Mouse (Mus musculus) Muller cell, postnatal 12 days (primary cell): ENCODE measurements around the gene Plppr3.

Experiments used
- DNase-seq: peaks from one replicate; pipeline ENCODE4 v3.0.0-alpha.2; 2015; ENCODE audit errors: inconsistent ontology term

Gene Plppr3

DNA sequence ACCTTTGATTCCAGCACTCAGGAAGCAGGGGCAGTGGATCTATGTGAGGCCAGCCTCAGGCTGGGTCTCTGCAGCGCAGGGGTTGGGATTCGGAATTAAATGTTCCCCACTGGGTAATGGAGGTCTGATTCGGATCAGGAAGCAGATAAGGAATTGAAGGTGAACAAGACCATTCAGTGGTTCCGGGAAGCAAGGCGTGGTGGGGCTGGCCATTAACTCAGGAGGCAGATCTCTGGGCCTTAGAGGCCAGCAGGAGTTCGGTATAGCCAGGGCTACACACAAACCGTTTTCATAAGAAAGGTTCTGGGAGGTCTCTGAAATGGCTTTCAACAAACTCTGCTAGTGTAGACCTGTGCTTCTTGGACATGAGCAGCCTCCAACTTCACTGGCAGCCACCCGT lies 21.6 kb downstream of the Plppr3 start:
- no peak for DNase-seq

DNA sequence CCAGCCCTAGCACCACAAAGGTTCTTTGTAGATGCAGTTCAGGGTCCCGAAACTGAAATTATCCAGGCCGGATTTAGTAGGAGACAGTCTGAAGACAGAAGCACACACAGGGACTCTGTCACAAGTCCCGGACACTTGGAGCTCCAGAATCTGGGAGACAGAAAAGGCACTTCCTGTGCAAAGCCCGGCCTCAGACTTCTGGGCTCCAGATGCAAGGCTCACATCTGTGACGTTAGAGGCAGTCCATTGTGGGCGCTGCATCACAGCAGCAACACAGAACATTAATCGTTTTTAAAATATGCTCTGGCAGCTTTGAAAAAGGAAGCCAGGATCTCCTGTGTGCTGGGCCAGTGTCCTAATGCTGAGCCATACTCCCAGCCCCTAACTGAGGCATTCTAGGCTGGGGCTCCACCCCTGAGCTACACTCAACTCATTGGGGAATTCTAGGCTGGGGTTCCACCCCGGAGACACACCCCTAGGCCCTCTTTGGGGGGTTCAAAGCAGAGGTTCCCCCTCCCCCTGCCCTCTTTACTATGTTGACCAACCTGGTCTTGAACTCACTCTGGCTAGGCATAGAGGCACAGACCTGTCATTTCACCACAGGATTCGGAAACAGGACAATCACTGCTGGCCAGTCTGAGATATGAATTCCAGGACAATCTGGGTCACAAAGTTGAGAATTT lies 22.2 kb downstream of the Plppr3 start:
- DNase-seq = no peak

DNA sequence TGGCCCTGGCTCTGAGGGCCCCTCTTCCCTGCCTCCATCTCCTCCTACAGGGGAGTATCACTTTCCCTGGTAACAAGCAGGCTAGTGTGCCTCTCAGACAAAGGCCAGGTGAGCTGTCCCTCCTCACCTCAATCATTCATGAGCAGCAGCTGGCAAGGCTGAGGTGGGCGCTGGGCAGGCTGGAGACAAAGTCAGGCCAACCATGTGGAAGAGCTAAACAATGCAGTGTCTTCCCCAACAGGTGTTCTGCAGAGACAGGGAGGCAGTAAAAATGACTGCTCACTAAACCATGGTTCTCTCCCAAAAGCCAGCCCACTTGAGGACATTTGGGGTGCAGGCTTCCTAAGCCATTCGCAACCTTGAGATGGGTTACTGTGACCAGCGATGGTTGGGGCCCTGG lies 22.8 kb downstream of the Plppr3 start:
- DNase-seq = no peak

DNA sequence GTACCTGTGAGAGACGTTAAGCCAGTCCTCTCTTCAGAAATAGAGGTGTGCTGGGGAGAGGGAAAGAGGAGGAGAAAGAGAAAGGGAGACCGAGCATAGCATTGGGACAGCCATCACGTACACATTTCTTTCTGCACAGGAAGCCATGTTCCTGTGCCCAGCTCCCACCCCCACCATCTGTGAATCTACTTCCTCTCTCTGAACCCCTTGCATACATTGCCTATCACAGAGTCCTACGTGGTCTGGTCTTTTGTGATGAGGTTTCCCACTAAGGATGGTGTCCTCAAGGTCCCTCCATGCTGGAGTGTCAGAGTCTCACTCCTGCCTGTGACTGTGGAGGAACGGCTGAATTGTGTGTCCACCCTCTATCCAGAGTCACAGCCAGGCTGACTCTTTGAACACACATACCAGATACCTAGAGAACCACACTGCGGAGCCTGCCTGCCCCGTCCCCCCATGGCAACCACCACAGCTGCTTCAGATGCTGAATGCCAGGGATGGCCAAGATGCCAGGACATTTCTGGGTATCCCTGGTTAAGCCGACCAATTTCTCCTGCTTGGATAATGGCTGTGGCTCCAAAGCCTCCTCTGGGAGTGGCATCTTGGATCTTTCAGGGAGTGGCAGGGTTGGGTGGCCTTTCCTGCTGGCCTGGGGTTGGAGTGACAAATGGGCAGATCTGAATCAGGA lies 24.3 kb downstream of the Plppr3 start:
- DNase-seq = no peak

DNA sequence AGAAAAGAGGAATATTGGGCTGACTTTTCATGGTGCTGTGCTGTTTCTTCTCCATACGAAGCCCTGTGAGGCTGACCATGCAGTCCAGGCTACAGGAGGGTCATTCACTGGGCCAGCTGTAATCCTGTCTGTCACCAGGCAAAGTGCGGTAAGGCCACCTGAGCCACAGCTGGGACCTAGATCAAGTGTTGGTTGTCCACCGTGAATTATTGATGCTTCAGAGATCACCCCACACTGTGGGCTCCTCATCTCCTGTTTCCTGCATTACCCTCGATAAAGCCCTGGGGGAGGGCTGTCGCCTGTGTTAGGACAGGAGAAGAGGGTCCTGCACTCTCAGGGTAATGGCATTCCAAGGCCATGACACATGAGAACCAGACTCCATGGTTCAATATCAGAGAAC lies 27.9 kb downstream of the Plppr3 start:
- no peak for DNase-seq

DNA sequence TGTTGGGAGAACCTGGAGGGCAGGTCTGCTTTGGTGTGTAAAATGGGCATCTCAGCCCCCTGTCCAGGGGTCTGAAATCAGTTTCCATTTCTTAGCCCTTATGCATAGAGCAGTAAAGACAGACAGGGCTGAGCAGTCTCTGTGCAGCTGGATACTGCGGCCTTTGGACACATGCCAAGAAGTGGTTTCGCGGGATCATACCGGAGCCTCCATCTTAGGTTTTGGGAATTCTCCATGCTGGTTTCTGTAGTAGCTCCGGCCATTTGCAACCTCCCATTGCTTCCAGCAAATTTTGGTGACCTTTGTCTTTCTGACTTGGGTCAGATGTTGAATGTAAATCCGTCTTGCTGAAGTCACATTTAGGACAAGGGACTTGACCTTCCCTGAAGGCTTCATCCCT lies 31.0 kb downstream of the Plppr3 start:
- DNase-seq = no peak

DNA sequence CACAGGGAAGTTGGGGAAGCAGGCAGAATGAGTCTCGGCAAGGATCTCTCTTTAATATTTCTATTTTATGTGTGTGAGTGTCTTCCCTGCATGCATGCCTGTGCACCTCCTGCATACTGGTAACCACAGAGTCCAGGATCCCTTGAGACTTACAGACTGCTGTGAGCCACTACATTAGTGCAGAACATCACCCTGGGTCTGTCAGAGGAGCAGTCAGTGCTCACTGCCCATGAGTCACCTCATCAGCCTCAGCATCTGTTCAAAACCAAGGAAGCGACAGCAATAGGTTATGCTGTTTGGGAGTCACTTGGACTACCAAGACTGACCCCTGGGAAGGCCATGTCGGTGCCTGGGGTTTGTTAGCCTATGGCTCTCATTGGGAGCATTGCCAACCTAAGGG lies 32.1 kb downstream of the Plppr3 start:
- DNase-seq = peak; percentile 43

DNA sequence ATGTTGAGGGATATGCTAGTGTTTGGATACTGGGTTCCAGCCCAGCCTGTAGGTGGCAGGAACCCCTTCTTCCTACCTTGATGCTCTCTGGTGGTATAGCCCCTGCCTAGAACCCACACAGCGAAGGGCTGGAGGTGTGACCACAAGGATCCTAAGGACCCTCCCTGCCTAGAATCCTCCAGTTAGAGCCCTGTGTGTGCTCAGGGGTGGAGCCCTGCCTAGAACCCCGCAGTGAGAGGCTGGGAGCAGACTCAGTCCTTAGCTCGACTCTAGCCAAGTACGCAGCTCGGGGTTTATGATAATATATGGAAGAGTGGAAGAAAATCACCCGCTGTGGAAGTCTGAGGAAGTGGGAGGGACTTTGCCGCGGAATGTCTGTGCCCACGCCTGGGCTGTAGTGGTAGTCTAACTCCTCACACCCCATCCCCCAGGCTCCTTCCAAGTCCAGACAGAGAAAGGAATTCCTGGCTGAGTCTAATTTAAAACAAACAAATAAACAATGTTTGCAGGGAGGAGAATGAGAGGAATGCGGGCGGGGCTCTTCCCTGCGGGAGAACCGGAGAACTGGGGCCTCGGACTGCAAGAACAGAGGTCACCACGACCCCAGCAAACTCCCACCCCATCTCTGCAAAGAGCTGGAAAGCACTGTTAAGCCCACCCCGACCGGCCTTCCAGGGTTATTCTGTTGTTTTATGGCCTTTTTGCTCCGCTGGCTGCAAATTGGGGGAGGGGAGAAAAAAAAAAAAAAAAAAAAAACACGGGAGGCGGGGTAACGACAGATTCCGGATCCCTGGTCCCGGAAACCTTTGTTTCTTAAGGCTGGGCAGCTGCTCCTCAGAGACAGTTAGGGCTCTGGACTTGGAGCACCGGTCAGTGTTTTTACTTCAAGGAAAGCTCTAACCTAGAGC lies 33.5 kb downstream of the Plppr3 start:
- DNase-seq = peak; percentile 94

DNA sequence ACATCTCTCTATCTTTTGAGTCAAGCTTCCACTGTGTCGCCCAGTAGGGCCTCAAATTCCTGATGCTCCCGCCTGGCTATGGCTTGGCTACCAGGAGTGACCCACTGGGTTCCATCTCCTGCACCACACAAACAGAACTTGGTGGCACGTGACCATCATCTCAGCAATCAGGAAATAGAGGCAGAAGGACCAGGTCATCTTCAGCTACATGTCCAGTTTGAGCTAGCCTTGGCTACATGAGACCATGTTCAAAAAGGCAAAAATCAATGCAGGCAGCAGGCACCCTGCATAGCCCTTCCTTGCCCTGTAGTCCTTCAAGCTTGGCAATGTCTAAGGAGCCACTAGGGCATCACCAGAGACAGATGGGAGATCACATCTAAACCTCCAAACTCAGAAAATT lies 34.3 kb downstream of the Plppr3 start:
- DNase-seq = no peak

DNA sequence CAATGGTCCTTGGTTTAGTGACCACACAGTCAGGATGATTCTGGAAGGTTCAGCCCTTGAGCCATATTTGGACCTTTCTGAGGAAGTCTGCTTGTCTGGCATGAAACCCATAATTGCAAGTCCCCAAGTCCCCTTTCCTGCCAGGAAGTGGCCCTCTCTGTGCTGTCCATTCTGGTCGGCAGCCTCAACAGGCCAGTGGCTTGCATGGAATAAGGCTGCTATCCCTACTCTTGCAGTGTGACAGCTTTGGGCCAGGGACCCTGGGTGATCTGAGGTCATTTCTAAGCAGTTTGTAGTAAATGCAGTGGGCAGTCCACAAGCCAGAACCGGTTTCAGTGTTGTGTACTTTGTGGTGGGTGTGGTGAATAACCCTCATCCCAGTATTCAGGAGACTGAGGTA lies 36.3 kb downstream of the Plppr3 start:
- no peak for DNase-seq

DNA sequence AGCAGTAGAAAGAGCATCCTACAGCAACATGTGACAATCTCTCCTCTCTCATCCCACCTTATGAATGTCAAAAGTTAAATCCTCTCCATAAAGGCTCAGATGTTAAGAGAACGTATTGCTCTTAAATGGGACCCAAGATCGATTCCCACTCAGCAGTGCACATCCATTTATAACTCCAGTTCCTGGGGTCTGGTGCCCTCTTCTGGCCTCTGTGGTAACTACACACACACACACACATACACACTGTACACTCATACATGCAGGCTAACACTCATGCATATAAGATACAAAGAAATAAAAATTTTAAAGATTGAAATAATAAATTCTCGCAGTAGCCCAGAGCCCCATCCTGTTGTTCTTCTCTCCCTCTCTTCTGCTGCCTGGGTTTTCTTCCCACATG lies 37.5 kb downstream of the Plppr3 start:
- no peak for DNase-seq

DNA sequence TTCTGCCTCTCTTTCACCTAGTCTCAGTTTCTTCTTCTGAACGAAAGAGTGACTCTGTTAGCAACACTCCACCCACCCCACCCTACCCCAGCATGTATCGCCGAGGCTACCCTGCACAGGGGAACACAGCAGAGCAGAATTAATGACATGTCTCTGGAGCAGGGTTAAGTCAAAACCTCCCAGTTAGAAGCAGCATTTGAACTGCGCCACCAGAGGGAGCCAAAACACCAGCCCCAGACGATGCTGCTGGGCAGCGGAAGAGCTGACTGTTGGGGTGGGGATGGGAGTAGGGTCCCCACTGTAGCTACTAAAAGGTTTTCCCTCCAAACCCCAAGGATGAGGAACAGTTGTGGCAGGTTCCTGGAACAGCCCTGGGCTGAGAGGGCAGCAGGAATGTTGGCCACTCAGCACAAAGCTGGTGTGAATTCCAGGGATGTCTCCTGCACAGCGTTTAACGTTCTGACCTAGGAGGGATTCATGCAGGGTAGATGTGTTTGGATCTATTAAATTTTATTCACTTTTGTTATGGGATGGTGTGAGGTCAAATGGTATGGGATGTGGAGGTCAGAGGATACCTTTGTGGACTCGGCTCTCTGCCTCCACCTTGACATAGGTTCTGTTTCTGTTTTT lies 39.5 kb downstream of the Plppr3 start:
- peak; percentile 63 for DNase-seq

DNA sequence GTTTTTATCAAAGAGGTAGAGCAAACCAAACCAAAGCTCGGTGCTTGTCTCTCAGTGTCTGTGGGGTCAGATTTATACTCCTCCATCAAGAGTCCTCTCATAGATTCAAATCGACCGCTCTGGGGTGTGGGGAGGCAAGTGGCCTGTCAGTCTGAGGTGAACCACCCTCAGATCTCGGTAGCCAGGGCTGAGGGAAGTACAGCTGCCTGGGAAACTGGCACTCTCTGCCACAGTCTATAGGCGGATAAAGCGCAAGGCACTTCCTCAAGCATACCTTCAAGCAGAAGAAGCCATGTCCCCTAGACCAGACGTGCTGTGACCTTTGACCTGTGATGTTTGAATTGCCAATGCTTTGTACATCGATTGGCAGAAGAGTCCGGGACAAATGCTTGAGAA lies 41.6 kb downstream of the Plppr3 start:
- DNase-seq = no peak

DNA sequence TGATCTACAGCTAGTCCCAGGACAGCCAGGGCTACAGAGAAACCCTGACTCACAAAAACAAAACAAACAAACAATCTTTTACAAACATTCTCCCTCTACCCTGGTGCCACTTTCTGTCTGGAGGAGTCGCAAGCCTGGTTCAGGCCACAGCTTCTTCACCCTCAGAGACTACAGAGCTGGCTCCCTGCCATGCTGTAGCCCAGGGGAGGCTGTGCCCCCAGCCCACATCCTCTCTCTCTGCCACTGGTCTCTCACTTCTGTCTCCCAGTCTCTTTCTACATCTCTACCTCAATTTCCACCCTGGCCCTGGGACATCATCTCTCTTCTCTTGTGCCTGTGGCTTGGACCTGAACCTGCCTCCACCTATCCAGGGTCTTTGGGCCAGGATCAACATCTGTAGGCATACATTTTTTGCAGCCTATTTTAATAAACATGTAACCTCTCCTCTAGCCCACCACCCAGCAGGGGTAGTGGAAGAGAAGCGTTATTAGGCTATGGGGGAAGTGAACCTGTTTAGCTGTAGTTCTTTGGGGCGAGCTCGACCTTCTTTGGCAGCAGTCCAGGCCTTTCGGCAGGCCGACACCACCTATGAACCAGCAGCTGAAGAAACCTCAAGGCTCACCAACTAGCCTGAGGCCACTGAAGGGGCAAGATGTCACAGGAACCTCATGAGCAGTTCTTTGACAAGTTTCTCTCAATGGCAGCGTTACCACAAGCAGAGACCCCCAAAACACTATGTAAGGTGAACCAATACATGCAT lies 42.2 kb downstream of the Plppr3 start:
- no peak for DNase-seq

DNA sequence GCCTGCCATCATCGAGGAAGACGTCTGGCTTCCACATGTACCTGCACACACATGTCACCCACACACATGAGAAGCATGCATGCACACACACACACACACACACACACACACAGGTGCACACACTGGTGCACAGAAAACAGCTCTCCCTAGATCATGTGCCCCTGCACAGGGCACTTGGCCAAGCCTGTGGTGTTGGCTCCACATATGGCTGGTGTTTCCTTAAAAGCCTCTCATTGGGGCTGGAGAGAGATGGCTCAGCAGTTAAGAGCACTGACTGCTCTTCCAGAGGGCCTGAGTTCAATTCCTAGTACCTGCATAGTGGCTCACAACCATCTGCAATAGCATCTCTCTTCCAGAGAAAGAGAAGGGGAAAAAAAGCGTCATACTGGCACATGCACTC lies 42.9 kb downstream of the Plppr3 start:
- DNase-seq = no peak

DNA sequence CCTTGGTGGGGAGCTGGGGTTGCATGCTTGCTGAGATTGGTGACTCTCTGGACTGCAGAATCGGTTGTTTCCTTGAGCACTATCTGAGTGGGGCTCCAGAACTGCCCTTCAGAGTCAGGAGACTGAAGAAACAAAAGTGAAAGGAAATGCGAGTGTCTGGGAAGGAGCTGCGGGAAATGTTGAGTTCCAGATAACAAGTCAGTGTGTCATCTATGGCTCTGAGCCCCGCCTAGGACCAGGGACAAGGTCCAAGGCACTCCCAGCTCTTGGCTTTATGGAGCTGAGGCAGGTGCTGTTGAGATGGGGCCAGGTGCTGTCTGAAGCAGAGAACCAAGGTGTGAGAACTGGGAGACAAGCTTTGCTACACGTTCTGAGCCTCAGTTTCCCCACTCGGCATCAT lies 50.0 kb downstream of the Plppr3 start:
- no peak for DNase-seq

DNA sequence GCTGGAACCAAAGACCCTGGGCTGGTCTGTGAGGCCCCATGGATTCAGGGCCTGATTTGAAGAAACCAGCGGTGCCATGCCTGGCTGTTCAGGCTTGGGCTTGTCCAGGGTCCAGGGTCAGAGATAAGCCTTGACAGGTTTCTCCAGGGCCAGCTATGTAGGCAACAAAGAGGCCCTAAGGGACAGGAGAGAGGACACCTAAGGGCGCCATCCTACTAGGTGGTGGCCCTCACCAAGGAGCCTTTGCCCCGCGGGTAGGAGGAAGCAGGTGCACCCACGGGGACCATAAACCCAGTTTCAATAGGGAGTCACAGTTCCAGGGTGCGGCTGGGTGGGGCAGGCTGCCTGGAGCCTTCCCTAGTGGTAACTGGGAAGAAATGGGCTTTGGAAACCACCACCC lies 51.4 kb downstream of the Plppr3 start:
- no peak for DNase-seq

DNA sequence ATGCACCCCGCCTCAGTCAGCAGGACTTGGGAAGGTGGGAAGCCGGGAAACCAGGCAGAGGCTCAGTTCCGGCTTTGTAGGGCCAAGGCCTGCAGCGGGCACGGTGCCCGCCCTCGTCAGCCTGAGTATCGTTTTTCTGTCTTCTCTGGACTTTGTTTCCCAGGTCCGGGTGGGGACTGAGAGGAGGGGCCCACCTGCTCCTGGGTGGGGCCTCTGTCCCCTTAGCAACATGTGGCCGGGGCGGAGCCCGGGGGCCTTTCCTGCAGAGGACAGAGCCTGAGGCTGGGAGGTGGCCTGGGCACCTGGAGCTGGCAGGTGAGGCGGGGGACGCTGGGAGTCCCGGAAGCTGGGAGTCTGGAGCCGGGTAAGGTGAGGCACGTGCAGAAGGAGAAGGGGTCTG lies 52.1 kb downstream of the Plppr3 start:
- no peak for DNase-seq

DNA sequence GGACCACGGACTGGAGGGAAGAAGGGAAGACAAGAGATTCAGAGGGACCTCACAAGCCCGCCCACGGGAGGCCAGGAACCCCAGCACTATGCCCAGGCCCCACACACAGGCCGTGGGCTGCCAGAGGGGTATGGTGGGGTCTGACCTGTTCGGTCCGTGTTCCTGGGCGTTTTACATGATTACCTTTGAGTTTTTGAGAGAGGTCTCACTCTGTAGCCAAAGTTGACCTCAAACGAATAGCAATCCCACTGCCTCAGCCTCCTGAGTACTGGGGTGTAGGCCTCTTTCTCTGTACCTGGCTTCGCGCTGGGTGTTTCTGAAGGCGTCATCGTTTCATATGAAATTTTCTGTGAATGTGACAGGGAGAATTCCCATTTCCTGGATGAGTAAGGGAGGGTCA lies 52.7 kb downstream of the Plppr3 start:
- DNase-seq = no peak

DNA sequence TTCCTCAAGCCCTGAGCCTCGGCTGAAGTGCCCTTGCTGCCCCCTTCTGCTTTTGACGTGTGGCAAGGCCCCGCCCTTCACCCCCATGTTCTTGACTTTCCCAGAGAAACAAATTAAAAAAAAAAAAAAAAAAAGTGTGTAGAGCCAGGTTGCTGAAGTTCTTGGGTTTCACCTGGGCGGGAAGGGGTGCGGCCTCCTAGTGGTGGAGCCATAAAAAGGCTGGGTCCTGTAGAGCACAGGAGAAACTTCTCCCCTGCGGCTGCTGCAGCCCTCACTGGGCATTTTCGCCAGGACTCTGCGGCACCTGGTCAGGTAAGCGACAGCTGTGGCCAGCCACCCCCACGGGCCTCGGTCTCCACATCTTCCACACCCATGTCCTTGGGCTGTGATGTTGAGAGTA lies 53.7 kb downstream of the Plppr3 start, which contains the start of gene Misp:
Misp (plus strand) TSS at position 208 of the 400 bp plus-strand sequence.
- DNase-seq = no peak

DNA sequence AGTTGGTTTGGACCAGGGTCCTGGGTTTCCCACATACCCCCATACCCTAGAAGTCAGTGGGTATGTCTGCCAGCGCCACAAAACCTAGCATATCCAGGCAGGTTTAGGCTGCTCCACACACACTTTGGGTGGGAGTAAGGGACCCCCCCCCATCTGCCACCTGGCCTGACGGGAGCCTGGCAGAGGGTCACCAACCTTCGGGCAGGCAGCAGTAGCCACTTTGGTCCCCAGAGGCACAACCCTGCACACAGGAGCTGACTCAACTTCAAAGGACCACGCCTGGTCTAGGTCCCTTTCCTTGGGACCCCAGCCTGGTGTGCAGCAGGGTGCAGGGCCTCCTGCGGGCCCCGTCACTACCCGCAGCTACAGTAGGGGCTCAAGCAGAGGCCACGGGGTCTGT lies 54.2 kb downstream of the Plppr3 start:
- DNase-seq = no peak
